Mouse (Mus musculus) midbrain, postnatal 0 days (tissue): ENCODE results near the gene Apopt1. TPM values are rescaled to one million over a fixed set of nuclear protein-coding genes. Genes with fewer than 3 reads are reported as not detected.
A peak's percentile ranks its signal among the peaks of the same experiment; 100 is the strongest.

Experiments
- ATAC-seq: fragments of 200-750 bp; cut with Nextera tagmentation; 2 replicates; pipeline ENCODE4 v1.8.0; 2017; ENCODE audit warnings: moderate number of reproducible peaks, mild to moderate bottlenecking, moderate TSS enrichment, moderate library complexity; ENCODE audit not compliant: low FRiP score
- DNase-seq: peaks from one replicate; pipeline ENCODE4 v3.0.0-alpha.2; 2015; ENCODE audit warnings: low spot score
- H3K27ac ChIP-seq: fragments of 300-500 bp; sonication (generic); 2 replicates; pipeline ENCODE4 v1.5.1; 2014; ENCODE audit warnings: low read depth, mild to moderate bottlenecking, low read length, mixed read lengths
- H3K27me3 ChIP-seq: fragments of 300-500 bp; sonication (generic); 2 replicates; pipeline ENCODE4 v1.6.1; 2014; ENCODE audit warnings: low read length, control low read depth, mixed read lengths; ENCODE audit not compliant: insufficient read depth
- H3K36me3 ChIP-seq: fragments of 300-500 bp; sonication (generic); 2 replicates; pipeline ENCODE4 v1.6.1; 2014; ENCODE audit warnings: low read length, control low read depth, mixed read lengths; ENCODE audit not compliant: insufficient read depth
- H3K4me1 ChIP-seq: fragments of 300-500 bp; sonication (generic); 2 replicates; pipeline ENCODE4 v1.6.1; 2014; ENCODE audit warnings: mild to moderate bottlenecking, control low read depth, antibody characterized with exemption, low read length, mixed read lengths; ENCODE audit not compliant: insufficient read depth
- H3K4me2 ChIP-seq: fragments of 300-500 bp; sonication (generic); 2 replicates; pipeline ENCODE4 v1.6.1; 2014; ENCODE audit warnings: low read depth, mild to moderate bottlenecking, low read length, mixed read lengths; ENCODE audit not compliant: poor library complexity, severe bottlenecking
- H3K4me3 ChIP-seq: fragments of 300-500 bp; sonication (generic); 2 replicates; pipeline ENCODE4 v1.5.1; 2014; ENCODE audit warnings: low read depth, mild to moderate bottlenecking, low read length, moderate library complexity
- H3K9ac ChIP-seq: fragments of 300-500 bp; sonication (generic); replicated peaks from 2 replicates; pipeline ENCODE4 v1.6.1; 2014; ENCODE audit warnings: mild to moderate bottlenecking, low read length, moderate library complexity, mixed read lengths; ENCODE audit not compliant: poor library complexity, severe bottlenecking
- H3K9me3 ChIP-seq: fragments of 300-500 bp; sonication (generic); 2 replicates; pipeline ENCODE4 v1.6.1; 2016; ENCODE audit warnings: low read length, control low read depth
- CTCF ChIP-seq: IDR thresholded peaks from 2 replicates; pipeline ENCODE4 v1.5.1; 2016; ENCODE audit warnings: antibody characterized with exemption, mild to moderate bottlenecking
- WGBS: fragments of 180-500 bp; shearing (Covaris S2); extraction: QIAGEN DNeasy Blood & Tissue Kit; methylation state at CpG from one replicate; pipeline ENCODE4 v1.1.7; 2014; 5-methylcytosine and 5-hydroxymethylcytosine counted together
- polyA plus RNA-seq: library from polyadenylated mRNA; unstranded; fragments of >200 nt; fragmentation: Nextera tagmentation; extraction: Ambion mirVana; gene quantifications from 2 replicates; pipeline ENCODE4 v1.2.1, GENCODE M21; 2015
- total RNA-seq: library from RNA; depleted of rRNA; stranded (reverse); fragments of >200 nt; gene quantifications from 2 replicates; pipeline ENCODE4 v1.2.3, GENCODE M21; 2014

Apopt1 gene
- total and polyA plus RNA-seq, 2 experiments from 2014 or later = 17.9 to 63.1 TPM

- Histone ChIP-seq H3K9ac (no peak overlapping the region), H3K36me3 (no peaks in the 10 kb centered on the region), H3K4me3 (no peak overlapping the region), H3K9me3 (no peaks in the 10 kb centered on the region), H3K4me2 (no peak overlapping the region), H3K27me3 (no peaks in the 10 kb centered on the region), H3K27ac (peak overlapping the region; percentile 75; the same call in 1 of the 2 replicates), H3K4me1 (peaks cover 23% of the 10 kb centered on the region)
- ATAC-seq (no peak), DNase-seq (peak; percentile 87)
- TF ChIP-seq CTCF = peak; percentile 84
- WGBS = 20% methylated on average over 6 of the region's 6 CpGs
Measured at GRCm38 (mm10) chr12:111696239-111696638, 16.8 kb upstream of the Apopt1 start.

GRCm38 (mm10) chr12:111697708-111698107, 15.4 kb upstream of the Apopt1 start:
- no peaks in the 10 kb centered on the region for H3K27me3 ChIP-seq
- no peaks in the 10 kb centered on the region for H3K9me3 ChIP-seq
- H3K4me1 ChIP-seq = peaks cover 23% of the 10 kb centered on the region
- WGBS = 65% methylated on average over 4 of the region's 4 CpGs
- H3K36me3 ChIP-seq = no peaks in the 10 kb centered on the region
- ATAC-seq (no peak), DNase-seq (no peak)
- no peak overlapping the region for H3K4me2 ChIP-seq
- H3K9ac ChIP-seq = no peak overlapping the region
- H3K4me3 ChIP-seq = no peak overlapping the region
- TF ChIP-seq CTCF = no peak
- no peak overlapping the region for H3K27ac ChIP-seq

GRCm38 (mm10) chr12:111698346-111698913, 14.6 kb upstream of the Apopt1 start:
- no peaks in the 10 kb centered on the region for H3K27me3 ChIP-seq
- H3K9me3 ChIP-seq = no peaks in the 10 kb centered on the region
- TF ChIP-seq CTCF = no peak
- H3K9ac ChIP-seq = 0 out of 2 replicates have a peak overlapping the region, but pooled peaks have one; percentile 29
- no peak overlapping the region for H3K27ac ChIP-seq
- no peak overlapping the region for H3K4me3 ChIP-seq
- WGBS = 82% methylated on average over 6 of the region's 6 CpGs
- no peaks in the 10 kb centered on the region for H3K36me3 ChIP-seq
- DNase-seq (peak; percentile 74), ATAC-seq (no peak)
- peaks cover 22% of the 10 kb centered on the region for H3K4me1 ChIP-seq
- no peak overlapping the region for H3K4me2 ChIP-seq

GRCm38 (mm10) chr12:111699542-111699941, 13.5 kb upstream of the Apopt1 start:
- H3K4me3 ChIP-seq = no peak overlapping the region

GRCm38 (mm10) chr12:111700920-111701458, 12.1 kb upstream of the Apopt1 start:
- no peak overlapping the region for H3K4me2 ChIP-seq
- H3K27ac ChIP-seq = no peak overlapping the region
- H3K9ac ChIP-seq = no peak overlapping the region
- no peak for DNase-seq
- no peak for ATAC-seq
- no peaks in the 10 kb centered on the region for H3K4me1 ChIP-seq
- H3K4me3 ChIP-seq = no peak overlapping the region
- 74% methylated on average over 9 of the region's 9 CpGs for WGBS
- TF ChIP-seq CTCF = no peak
- H3K36me3 ChIP-seq = no peaks in the 10 kb centered on the region
- H3K27me3 ChIP-seq = no peaks in the 10 kb centered on the region
- no peaks in the 10 kb centered on the region for H3K9me3 ChIP-seq

More at GRCm38 (mm10) chr12:111699542-111699941, 13.5 kb upstream of the Apopt1 start:
- 82% methylated on average over 4 of the region's 4 CpGs for WGBS
- no peak overlapping the region for H3K9ac ChIP-seq
- H3K27me3 ChIP-seq = no peaks in the 10 kb centered on the region
- DNase-seq (no peak), ATAC-seq (no peak)
- TF ChIP-seq CTCF = no peak
- H3K9me3 ChIP-seq = no peaks in the 10 kb centered on the region
- H3K4me1 ChIP-seq = peaks cover 11% of the 10 kb centered on the region
- no peaks in the 10 kb centered on the region for H3K36me3 ChIP-seq
- H3K4me2 ChIP-seq = no peak overlapping the region
- no peak overlapping the region for H3K27ac ChIP-seq

- WGBS = 79% methylated on average over 3 of the region's 3 CpGs
- ATAC-seq = no peak
Measured at GRCm38 (mm10) chr12:111703301-111703700, 9.8 kb upstream of the Apopt1 start.

More at GRCm38 (mm10) chr12:111703301-111703700, 9.8 kb upstream of the Apopt1 start:
- Histone ChIP-seq H3K27me3 (no peaks in the 10 kb centered on the region), H3K4me2 (no peak overlapping the region), H3K4me1 (no peaks in the 10 kb centered on the region), H3K9ac (no peak overlapping the region), H3K9me3 (no peaks in the 10 kb centered on the region), H3K4me3 (no peak overlapping the region), H3K36me3 (peaks cover 9% of the 10 kb centered on the region; the same call in 1 of the 2 replicates), H3K27ac (no peak overlapping the region)
- no peak for DNase-seq
- no peak for TF ChIP-seq CTCF
